8 mouse cellular contexts compared by ENCODE assay signal in genomic region chr13:17803331-17804057, GRCm38 (mm10). TPM values are rescaled to one million over a fixed set of nuclear protein-coding genes. Genes with fewer than 3 reads are reported as not detected.
DNase-seq lines count a peak whose midpoint lies in the region; ATAC-seq and TF ChIP-seq lines count a peak whose summit lies in the region.

No protein-coding gene starts in this region.

- WGBS in intestine, postnatal 0 days: under 1% methylated on average over 73 of the region's 85 CpGs
- under 1% methylated on average over 70 of the region's 85 CpGs for WGBS in midbrain, embryonic 11.5 days

- peak; percentile 36 for ATAC-seq in intestine, postnatal 0 days
- ATAC-seq in midbrain, embryonic 11.5 days (ENCODE audit: low FRiP score): peak; percentile 57

- peak; percentile 88 for DNase-seq in adrenal gland, adult 2 months
- peak; percentile 42 for DNase-seq in embryo, embryonic 11.5 days (ENCODE audit: low read depth, low spot score)
- peak; percentile 56 to 80 for DNase-seq in gastrocnemius, postnatal 4 days (ENCODE audit: low spot score in 2 of 2)
- DNase-seq in left cerebral cortex, postnatal 4 days: peak; percentile 75
- peak; percentile 97 for DNase-seq in midbrain, embryonic 11.5 days (ENCODE audit: low spot score, missing footprints)
- DNase-seq in right cerebral cortex, postnatal 4 days: peak; percentile 65
- peak; percentile 75 for DNase-seq in yolk sac, embryonic 10.5 days (ENCODE audit: low spot score)

- TF ChIP-seq CTCF in intestine, postnatal 0 days (IDR thresholded peaks at IDR 0.05; ENCODE audit: low read depth): peak; percentile 78

- H3K9me3 ChIP-seq in intestine, postnatal 0 days (ENCODE audit: control insufficient read depth): no peaks in the 10 kb centered on the region
- no peaks in the 10 kb centered on the region for H3K9me3 ChIP-seq in midbrain, embryonic 11.5 days (ENCODE audit: control insufficient read depth, low read length)

- H3K4me3 ChIP-seq in intestine, postnatal 0 days (ENCODE audit: low read depth, low read length): peak overlapping the region; percentile 99
- peak overlapping the region; percentile 98 for H3K4me3 ChIP-seq in midbrain, embryonic 11.5 days (ENCODE audit: low read depth, low read length)

- H3K36me3 ChIP-seq in intestine, postnatal 0 days (ENCODE audit: control insufficient read depth, insufficient read depth): no peaks in the 10 kb centered on the region
- no peaks in the 10 kb centered on the region for H3K36me3 ChIP-seq in midbrain, embryonic 11.5 days (ENCODE audit: control insufficient read depth, insufficient read depth, low read length)

- H3K4me1 ChIP-seq in intestine, postnatal 0 days (replicated peaks; ENCODE audit: control insufficient read depth, insufficient read depth, low read length): peaks cover 3% of the 10 kb centered on the region; the same call in 1 of the 2 replicates
- H3K4me1 ChIP-seq in midbrain, embryonic 11.5 days (ENCODE audit: control insufficient read depth, insufficient read depth, low read length): peaks cover 4% of the 10 kb centered on the region

- peak overlapping the region; percentile 81 for H3K4me2 ChIP-seq in intestine, postnatal 0 days (replicated peaks; ENCODE audit: low read depth)
- H3K4me2 ChIP-seq in midbrain, embryonic 11.5 days: peak overlapping the region; percentile 89

- peak overlapping the region; percentile 97 for H3K9ac ChIP-seq in intestine, postnatal 0 days (ENCODE audit: low read depth, low read length)
- H3K9ac ChIP-seq in midbrain, embryonic 11.5 days (ENCODE audit: low read length): peak overlapping the region; percentile 96

- no peaks in the 10 kb centered on the region for H3K27me3 ChIP-seq in intestine, postnatal 0 days (replicated peaks; ENCODE audit: control insufficient read depth, insufficient read depth, low read length)
- H3K27me3 ChIP-seq in midbrain, embryonic 11.5 days (ENCODE audit: control insufficient read depth, insufficient read depth, low read length): no peaks in the 10 kb centered on the region

- intact Hi-C loops in left cerebral cortex, postnatal 4 days (cut with DNase I): loop anchor here (5.0 kb wide), 1 partner anchor 56 kb away; no protein-coding TSS in a partner anchor

- peak overlapping the region; percentile 99 for H3K27ac ChIP-seq in intestine, postnatal 0 days (ENCODE audit: low read depth, low read length)
- H3K27ac ChIP-seq in midbrain, embryonic 11.5 days (ENCODE audit: low read depth, low read length): peak overlapping the region; percentile 96

RNA-seq across cellular contexts. Expression of gene Cdk13, which starts 1.4 kb away (rescaled TPM):
- total RNA-seq in adrenal gland, adult 2 months (2021): 10 to 100 TPM; 48.8 to 78.8 TPM
- polyA plus RNA-seq in adrenal gland, adult 2 months (2012; rRNA removed): 105 and 130 TPM in 2 replicates
- 10 to 100 TPM; 43.6 to 44.8 TPM for total RNA-seq in gastrocnemius, postnatal 4 days (2021)
- polyA plus RNA-seq in intestine, postnatal 0 days (2015; fragmentation: Nextera tagmentation; extraction: Ambion mirVana): 10.7 and 14.0 TPM in 2 replicates
- total RNA-seq in left cerebral cortex, postnatal 4 days (2021): 10 to 100 TPM; 59.3 to 64.8 TPM
- polyA plus RNA-seq in midbrain, embryonic 11.5 days (2014; fragmentation: Nextera tagmentation; extraction: Ambion mirVana): 15.8 and 17.1 TPM in 2 replicates

Comparison
In these comparisons a context has a peak if more than half of its experiments do, and no peak if none do; other contexts are left out.
1. Peak in every context shown above with its lines: DNase-seq, ATAC-seq, H3K4me3 ChIP-seq and H3K27ac ChIP-seq.
2. DNase-seq: peak in every context shown above with its lines; median percentile 97 in midbrain, embryonic 11.5 days; 88 in adrenal gland, adult 2 months; 75 in left cerebral cortex, postnatal 4 days; 75 in yolk sac, embryonic 10.5 days; 68 in gastrocnemius, postnatal 4 days; 65 in right cerebral cortex, postnatal 4 days; 42 in embryo, embryonic 11.5 days.